Mouse (Mus musculus) cortical plate, adult 2 months (tissue): ENCODE results near the gene C1rl.

ENCODE experiments used
- CTCF ChIP-seq: fragments of 200-500 bp; IDR thresholded peaks from 2 replicates; pipeline ENCODE4 v1.5.1; 2011; ENCODE audit warnings: mild to moderate bottlenecking, control low read depth, low read length; ENCODE audit not compliant: insufficient read depth; ENCODE audit errors: extremely low read depth
- POLR2A ChIP-seq: fragments of 200-500 bp; IDR thresholded peaks from 2 replicates; pipeline ENCODE4 v1.6.1; 2011; ENCODE audit warnings: mild to moderate bottlenecking, low read length, control low read depth; ENCODE audit not compliant: insufficient read depth; ENCODE audit errors: extremely low read depth

DNA sequence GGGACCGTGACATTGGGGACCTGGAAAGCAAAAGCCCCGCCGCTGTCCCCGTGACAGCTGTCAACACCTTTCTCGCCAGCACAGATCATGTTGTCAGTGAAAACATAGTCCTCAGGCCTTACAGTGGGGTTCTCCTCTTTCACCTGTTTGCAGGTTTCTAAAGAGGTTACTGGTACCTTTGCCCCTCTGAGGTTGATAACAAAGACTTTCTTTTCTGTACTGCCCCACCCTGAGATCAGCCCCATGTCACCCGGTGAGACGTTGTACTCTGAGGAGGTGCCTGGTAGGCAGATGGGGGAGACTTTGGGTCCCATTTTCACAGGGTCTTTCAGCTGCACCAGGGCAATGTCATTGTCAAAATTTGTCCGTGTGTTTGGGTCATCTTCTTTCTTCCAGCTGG, 38.2 kb downstream of the C1rl start:
- TF ChIP-seq POLR2A, result no peak
- no peak for TF ChIP-seq CTCF
